ENCODE assay signal across 9 mouse cellular contexts in genomic region chr9:94738555-94739427, GRCm38 (mm10).
A peak's percentile ranks its signal among the peaks of the same experiment; 100 is the strongest.
DNase-seq lines count a peak whose midpoint lies in the region; ATAC-seq lines count a peak whose summit lies in the region.
"Had no signal": no experiment of that assay in that cellular context is flagged by ENCODE, and none has a peak within 500 bp of the region (broad histone marks: within the 10 kb centered on the region; RNA-seq: fewer than 3 reads in every experiment).

No protein-coding gene starts in this region.

- H3K9ac ChIP-seq in heart, embryonic 12.5 days = no peak overlapping the region
- H3K9ac ChIP-seq: limb, embryonic 15.5 days had no signal

- 0 out of 2 replicates have a peak, but pooled peaks cover 5% of the 10 kb centered on the region for H3K4me1 ChIP-seq in heart, embryonic 12.5 days (replicated peaks)
- H3K4me1 ChIP-seq in hindbrain, embryonic 10.5 days (replicated peaks) = 0 out of 2 replicates have a peak, but pooled peaks cover under 1% of the 10 kb centered on the region
- H3K4me1 ChIP-seq: limb, embryonic 15.5 days had no signal

- H3K27me3 ChIP-seq in heart, embryonic 12.5 days (replicated peaks) = 0 out of 2 replicates have a peak, but pooled peaks cover 8% of the 10 kb centered on the region
- no peaks in the 10 kb centered on the region for H3K27me3 ChIP-seq in hindbrain, embryonic 10.5 days (ENCODE audit: insufficient read depth, poor library complexity, severe bottlenecking)
- H3K27me3 ChIP-seq: limb, embryonic 15.5 days had no signal

- no peak overlapping the region for H3K27ac ChIP-seq in heart, embryonic 12.5 days (ENCODE audit: poor library complexity, severe bottlenecking)
- no peak overlapping the region for H3K27ac ChIP-seq in hindbrain, embryonic 10.5 days
- H3K27ac ChIP-seq: limb, embryonic 15.5 days had no signal

- H3K9me3 ChIP-seq in heart, embryonic 12.5 days (replicated peaks) = no peaks in the 10 kb centered on the region
- H3K9me3 ChIP-seq in hindbrain, embryonic 10.5 days = no peaks in the 10 kb centered on the region
- H3K9me3 ChIP-seq: limb, embryonic 15.5 days had no signal

- H3K4me3 ChIP-seq in heart, embryonic 12.5 days = no peak overlapping the region
- no peak overlapping the region for H3K4me3 ChIP-seq in hindbrain, embryonic 10.5 days
- H3K4me3 ChIP-seq: limb, embryonic 15.5 days had no signal

- ATAC-seq in heart, embryonic 12.5 days (ENCODE audit: insufficient number of reproducible peaks, low FRiP score) = no peak

- WGBS in heart, embryonic 12.5 days = 40% methylated on average over 6 of the region's 6 CpGs
- WGBS in hindbrain, embryonic 10.5 days = 49% methylated on average over 6 of the region's 6 CpGs

- DNase-seq in heart, adult 18-20 months = peak; percentile 49 to 85
- peak; percentile 83 for DNase-seq in adrenal gland, postnatal 10 days
- peak; percentile 77 for DNase-seq in embryo, embryonic 11.5 days (ENCODE audit: low read depth, low spot score)
- peak; percentile 61 for DNase-seq in hindbrain, embryonic 10.5 days (ENCODE audit: low spot score)
- DNase-seq in layer of hippocampus, adult 8-10 months (ENCODE audit: low spot score in 2 of 2) = peak; percentile 44 to 69
- DNase-seq in lung, postnatal 25 days (ENCODE audit: low spot score) = peak; percentile 69
- peak; percentile 88 to 92 for DNase-seq in right cerebral cortex, postnatal 10 days (ENCODE audit: low spot score in 2 of 2)

- H3K4me2 ChIP-seq in heart, embryonic 12.5 days = no peak overlapping the region
- H3K4me2 ChIP-seq: limb, embryonic 15.5 days had no signal

- no peaks in the 10 kb centered on the region for H3K36me3 ChIP-seq in heart, embryonic 12.5 days
- no peaks in the 10 kb centered on the region for H3K36me3 ChIP-seq in hindbrain, embryonic 10.5 days
- H3K36me3 ChIP-seq: limb, embryonic 15.5 days had no signal
